20 mouse cellular contexts compared by ENCODE assay signal in genomic region chr16:97144544-97145194, GRCm38 (mm10). TPM values are rescaled to one million over a fixed set of nuclear protein-coding genes. Genes with fewer than 3 reads are reported as not detected.
A peak's percentile ranks its signal among the peaks of the same experiment; 100 is the strongest.
DNase-seq lines count a peak whose midpoint lies in the region; ATAC-seq lines count a peak whose summit lies in the region.
"Had no signal": no experiment of that assay in that cellular context is flagged by ENCODE, and none has a peak within 500 bp of the region (broad histone marks: within the 10 kb centered on the region; RNA-seq: fewer than 3 reads in every experiment).

No protein-coding gene starts in this region.

- no peak overlapping the region for H3K9ac ChIP-seq in hindbrain, embryonic 11.5 days (ENCODE audit: low read depth, low read length)
- no peak overlapping the region for H3K9ac ChIP-seq in forebrain, embryonic 14.5 days (ENCODE audit: low read length)
- H3K9ac ChIP-seq in hindbrain, embryonic 15.5 days: no peak overlapping the region
- H3K9ac ChIP-seq in neural tube, embryonic 14.5 days (replicated peaks; ENCODE audit: low read depth, low read length): no peak overlapping the region
- H3K9ac ChIP-seq: limb, embryonic 13.5 days had no signal

- H3K4me2 ChIP-seq in hindbrain, embryonic 11.5 days (replicated peaks; ENCODE audit: low read depth, low read length): no peak overlapping the region
- H3K4me2 ChIP-seq in forebrain, embryonic 14.5 days (ENCODE audit: low read length): peak overlapping the region; percentile 18; the same call in 1 of the 2 replicates
- peak overlapping the region; percentile 41 for H3K4me2 ChIP-seq in hindbrain, embryonic 15.5 days
- peak overlapping the region; percentile 7; the same call in 1 of the 2 replicates for H3K4me2 ChIP-seq in neural tube, embryonic 14.5 days (ENCODE audit: low read depth, low read length)
- H3K4me2 ChIP-seq: limb, embryonic 13.5 days had no signal

- no peaks in the 10 kb centered on the region for H3K36me3 ChIP-seq in hindbrain, embryonic 11.5 days (ENCODE audit: control insufficient read depth, insufficient read depth, low read length)
- no peaks in the 10 kb centered on the region for H3K36me3 ChIP-seq in hindbrain, embryonic 10.5 days
- H3K36me3 ChIP-seq in forebrain, embryonic 14.5 days (ENCODE audit: control insufficient read depth, insufficient read depth, low read length): no peaks in the 10 kb centered on the region
- H3K36me3 ChIP-seq in hindbrain, embryonic 15.5 days: no peaks in the 10 kb centered on the region
- no peaks in the 10 kb centered on the region for H3K36me3 ChIP-seq in neural tube, embryonic 14.5 days (ENCODE audit: control insufficient read depth, insufficient read depth, low read length)
- H3K36me3 ChIP-seq: heart, embryonic 10.5 days; limb, embryonic 13.5 days had no signal

- H3K27me3 ChIP-seq in hindbrain, embryonic 11.5 days (ENCODE audit: control insufficient read depth, insufficient read depth, low read length): no peaks in the 10 kb centered on the region
- no peaks in the 10 kb centered on the region for H3K27me3 ChIP-seq in hindbrain, embryonic 10.5 days (ENCODE audit: insufficient read depth, poor library complexity, severe bottlenecking)
- H3K27me3 ChIP-seq in forebrain, embryonic 14.5 days (replicated peaks; ENCODE audit: control insufficient read depth, insufficient read depth, low read length): no peaks in the 10 kb centered on the region
- H3K27me3 ChIP-seq in hindbrain, embryonic 15.5 days: no peaks in the 10 kb centered on the region
- no peaks in the 10 kb centered on the region for H3K27me3 ChIP-seq in neural tube, embryonic 14.5 days (ENCODE audit: control insufficient read depth, insufficient read depth, low read length)
- H3K27me3 ChIP-seq: limb, embryonic 13.5 days had no signal

- DNase-seq in hindbrain, embryonic 11.5 days (ENCODE audit: low spot score): peak; percentile 4
- no peak for DNase-seq in hindbrain, embryonic 10.5 days (ENCODE audit: low spot score)
- DNase-seq in forebrain, embryonic 14.5 days (ENCODE audit: low spot score): peak; percentile 70
- DNase-seq in adrenal gland, postnatal 25 days: no peak
- DNase-seq in kidney, adult 8-10 months: no peak
- no peak for DNase-seq in adrenal gland, adult 2 months
- DNase-seq: cerebellum, postnatal 36 days; gastrocnemius, postnatal 14 days; heart, postnatal 36 days; kidney, adult 18-20 months; kidney, postnatal 4 days; right cerebral cortex, postnatal 14 days; thymus, postnatal 36 days had no signal

- peak; percentile 56; the same call in 1 of the 2 replicates for ATAC-seq in hindbrain, embryonic 11.5 days (ENCODE audit: low FRiP score)
- peak; percentile 76; the same call in 1 of the 2 replicates for ATAC-seq in forebrain, embryonic 14.5 days
- ATAC-seq in hindbrain, embryonic 15.5 days (ENCODE audit: low FRiP score, low read depth): peak; percentile 74
- ATAC-seq in neural tube, embryonic 14.5 days (ENCODE audit: low read depth): peak; percentile 54; the same call in 1 of the 2 replicates

- H3K27ac ChIP-seq in hindbrain, embryonic 11.5 days (ENCODE audit: low read depth, low read length): no peak overlapping the region
- H3K27ac ChIP-seq in hindbrain, embryonic 10.5 days: no peak overlapping the region
- peak overlapping the region; percentile 5; the same call in 1 of the 2 replicates for H3K27ac ChIP-seq in forebrain, embryonic 14.5 days (ENCODE audit: low read depth, low read length)
- peak overlapping the region; percentile 67 for H3K27ac ChIP-seq in hindbrain, embryonic 15.5 days (replicated peaks)
- peak overlapping the region; percentile 35; the same call in 1 of the 2 replicates for H3K27ac ChIP-seq in neural tube, embryonic 14.5 days (ENCODE audit: low read depth, low read length)
- H3K27ac ChIP-seq: heart, embryonic 10.5 days; limb, embryonic 13.5 days; stomach, postnatal 0 days had no signal

- no peaks in the 10 kb centered on the region for H3K9me3 ChIP-seq in hindbrain, embryonic 11.5 days (ENCODE audit: control insufficient read depth, low read length)
- no peaks in the 10 kb centered on the region for H3K9me3 ChIP-seq in hindbrain, embryonic 10.5 days
- no peaks in the 10 kb centered on the region for H3K9me3 ChIP-seq in forebrain, embryonic 14.5 days (replicated peaks; ENCODE audit: control insufficient read depth, low read length)
- no peaks in the 10 kb centered on the region for H3K9me3 ChIP-seq in hindbrain, embryonic 15.5 days
- no peaks in the 10 kb centered on the region for H3K9me3 ChIP-seq in neural tube, embryonic 14.5 days (ENCODE audit: control insufficient read depth, low read length)
- H3K9me3 ChIP-seq: heart, embryonic 10.5 days; limb, embryonic 13.5 days had no signal

- no peak overlapping the region for H3K4me3 ChIP-seq in hindbrain, embryonic 11.5 days (ENCODE audit: low read depth, low read length)
- no peak overlapping the region for H3K4me3 ChIP-seq in hindbrain, embryonic 10.5 days
- no peak overlapping the region for H3K4me3 ChIP-seq in forebrain, embryonic 14.5 days (ENCODE audit: low read depth, low read length)
- 0 out of 2 replicates have a peak overlapping the region, but pooled peaks have one; percentile 0 for H3K4me3 ChIP-seq in hindbrain, embryonic 15.5 days
- H3K4me3 ChIP-seq in neural tube, embryonic 14.5 days (ENCODE audit: low read depth, low read length): no peak overlapping the region
- H3K4me3 ChIP-seq: heart, embryonic 10.5 days; limb, embryonic 13.5 days had no signal

- H3K4me1 ChIP-seq in hindbrain, embryonic 11.5 days (replicated peaks; ENCODE audit: control insufficient read depth, insufficient read depth, low read length): no peaks in the 10 kb centered on the region
- H3K4me1 ChIP-seq in hindbrain, embryonic 10.5 days (replicated peaks): peaks cover 9% of the 10 kb centered on the region
- no peaks in the 10 kb centered on the region for H3K4me1 ChIP-seq in forebrain, embryonic 14.5 days (ENCODE audit: control insufficient read depth, insufficient read depth, low read length)
- peaks cover 23% of the 10 kb centered on the region for H3K4me1 ChIP-seq in hindbrain, embryonic 15.5 days (replicated peaks)
- peaks cover 6% of the 10 kb centered on the region; the same call in 1 of the 2 replicates for H3K4me1 ChIP-seq in neural tube, embryonic 14.5 days (ENCODE audit: control insufficient read depth, insufficient read depth, low read length)
- H3K4me1 ChIP-seq: heart, embryonic 10.5 days; limb, embryonic 13.5 days had no signal

- 51% methylated on average over 12 of the region's 12 CpGs for WGBS in hindbrain, embryonic 11.5 days
- WGBS in hindbrain, embryonic 10.5 days: 58% methylated on average over 12 of the region's 12 CpGs
- WGBS in forebrain, embryonic 14.5 days: 15% methylated on average over 12 of the region's 12 CpGs
- 16% methylated on average over 12 of the region's 12 CpGs for WGBS in hindbrain, embryonic 15.5 days
- WGBS in neural tube, embryonic 14.5 days: 25% methylated on average over 12 of the region's 12 CpGs

RNA-seq across cellular contexts. Expression of gene Dscam, which starts 25.9 kb away (rescaled TPM):
- 2.0 and 2.3 TPM in 2 replicates for polyA plus RNA-seq in hindbrain, embryonic 11.5 days (2014; fragmentation: Nextera tagmentation; extraction: Ambion mirVana)
- polyA plus RNA-seq in hindbrain, embryonic 10.5 days (2016; fragmentation: Nextera tagmentation; extraction: Ambion mirVana): 0.30 and 1.2 TPM in 2 replicates
- polyA plus RNA-seq in forebrain, embryonic 14.5 days (2014; fragmentation: Nextera tagmentation; extraction: Ambion mirVana): 8.2 and 9.3 TPM in 2 replicates
- polyA plus RNA-seq in hindbrain, embryonic 15.5 days (2015; fragmentation: Nextera tagmentation; extraction: Ambion mirVana): 13.3 and 15.1 TPM in 2 replicates
- 17.1 and 19.9 TPM in 2 replicates for polyA plus RNA-seq in neural tube, embryonic 14.5 days (2014; fragmentation: Nextera tagmentation; extraction: Ambion mirVana)
- total RNA-seq in adrenal gland, postnatal 25 days (2021): 0.18 TPM in 1 of 2 replicates, not detected in the other
- total RNA-seq in adrenal gland, adult 2 months (2021): not detected
- 0.01 TPM in 1 of 2 replicates, not detected in the other for polyA plus RNA-seq in adrenal gland, adult 2 months (2012; rRNA removed)
- total RNA-seq: heart, postnatal 36 days; MEL had no signal
- polyA plus RNA-seq: liver, embryonic 16.5 days had no signal

Comparison
In these comparisons a context has a peak if more than half of its experiments do, and no peak if none do; other contexts are left out.
1. DNase-seq: peak in hindbrain, embryonic 11.5 days (single experiment) and forebrain, embryonic 14.5 days (single experiment); none in hindbrain, embryonic 10.5 days (single experiment), adrenal gland, postnatal 25 days (single experiment), kidney, adult 8-10 months (0 of 2) and adrenal gland, adult 2 months (single experiment).
2. H3K27ac ChIP-seq: peak in forebrain, embryonic 14.5 days (single experiment), hindbrain, embryonic 15.5 days (single experiment) and neural tube, embryonic 14.5 days (single experiment); none in hindbrain, embryonic 11.5 days (single experiment) and hindbrain, embryonic 10.5 days (single experiment).
3. Peak in every context shown above with its lines, with median percentiles within 50 percentile points of each other: ATAC-seq.